Mouse (Mus musculus) lung, postnatal 14 days (tissue): ENCODE data around the gene Rbm20.
"Not testable (repeated sequence)": the region's sequence is repeated elsewhere in the genome, so short reads cannot be mapped to it uniquely, and the experiment has no call there.

Experiments used
- DNase-seq: peaks from one replicate; pipeline ENCODE4 v3.0.0; 2021

Gene Rbm20

GRCm38 (mm10) chr19:53793994-53794890 is 117.1 kb downstream of the Rbm20 start:
- DNase-seq: no peak

- no peak for DNase-seq
Observed at GRCm38 (mm10) chr19:53794996-53795395, 117.9 kb downstream of the Rbm20 start.

- no peak for DNase-seq
Observed at GRCm38 (mm10) chr19:53796020-53796419, 118.9 kb downstream of the Rbm20 start.

GRCm38 (mm10) chr19:53797770-53798169 is 120.7 kb downstream of the Rbm20 start:
- no peak for DNase-seq

GRCm38 (mm10) chr19:53799885-53800284 is 122.8 kb downstream of the Rbm20 start:
- DNase-seq: no peak

GRCm38 (mm10) chr19:53800365-53800999 is 123.4 kb downstream of the Rbm20 start:
- DNase-seq: no peak

- no peak for DNase-seq
Observed at GRCm38 (mm10) chr19:53801380-53801779, 124.3 kb downstream of the Rbm20 start.

GRCm38 (mm10) chr19:53801789-53802683 is 124.9 kb downstream of the Rbm20 start:
- DNase-seq: no peak

GRCm38 (mm10) chr19:53803954-53804353 is 126.8 kb downstream of the Rbm20 start:
- DNase-seq: no peak

GRCm38 (mm10) chr19:53805063-53805462 is 128.0 kb downstream of the Rbm20 start:
- no peak for DNase-seq

- DNase-seq: no peak
Observed at GRCm38 (mm10) chr19:53806126-53806525, 129.0 kb downstream of the Rbm20 start.

- not testable (repeated sequence) for DNase-seq
Observed at GRCm38 (mm10) chr19:53806526-53807275, 129.6 kb downstream of the Rbm20 start.

GRCm38 (mm10) chr19:53807276-53807801 is 130.2 kb downstream of the Rbm20 start:
- DNase-seq: no peak

- DNase-seq: no peak
Observed at GRCm38 (mm10) chr19:53808041-53808777, 131.1 kb downstream of the Rbm20 start.

GRCm38 (mm10) chr19:53809185-53809861 is 132.2 kb downstream of the Rbm20 start:
- DNase-seq: no peak

- peak; percentile 56 for DNase-seq
Observed at GRCm38 (mm10) chr19:53810024-53810423, 132.9 kb downstream of the Rbm20 start.

- no peak for DNase-seq
Observed at GRCm38 (mm10) chr19:53810584-53810983, 133.5 kb downstream of the Rbm20 start.

GRCm38 (mm10) chr19:53813576-53813975 is 136.5 kb downstream of the Rbm20 start:
- no peak for DNase-seq

GRCm38 (mm10) chr19:53815714-53816113 is 138.6 kb downstream of the Rbm20 start:
- DNase-seq: no peak

- no peak for DNase-seq
Observed at GRCm38 (mm10) chr19:53816242-53816641, 139.1 kb downstream of the Rbm20 start.

GRCm38 (mm10) chr19:53819299-53819698 is 142.2 kb downstream of the Rbm20 start:
- no peak for DNase-seq
